Mouse (Mus musculus) ovary, postnatal 10 days (tissue): ENCODE measurements at regions not wholly inside any gene's neighbourhood (a gene's known extent, or its start where the extent isn't known, plus 50 kb on each side); places are given as distances from the start of the nearest gene placed in this dataset.

ENCODE experiments used
- DNase-seq: peaks from one replicate; pipeline ENCODE4 v3.0.0; 2022; ENCODE audit warnings: low spot score

DNA sequence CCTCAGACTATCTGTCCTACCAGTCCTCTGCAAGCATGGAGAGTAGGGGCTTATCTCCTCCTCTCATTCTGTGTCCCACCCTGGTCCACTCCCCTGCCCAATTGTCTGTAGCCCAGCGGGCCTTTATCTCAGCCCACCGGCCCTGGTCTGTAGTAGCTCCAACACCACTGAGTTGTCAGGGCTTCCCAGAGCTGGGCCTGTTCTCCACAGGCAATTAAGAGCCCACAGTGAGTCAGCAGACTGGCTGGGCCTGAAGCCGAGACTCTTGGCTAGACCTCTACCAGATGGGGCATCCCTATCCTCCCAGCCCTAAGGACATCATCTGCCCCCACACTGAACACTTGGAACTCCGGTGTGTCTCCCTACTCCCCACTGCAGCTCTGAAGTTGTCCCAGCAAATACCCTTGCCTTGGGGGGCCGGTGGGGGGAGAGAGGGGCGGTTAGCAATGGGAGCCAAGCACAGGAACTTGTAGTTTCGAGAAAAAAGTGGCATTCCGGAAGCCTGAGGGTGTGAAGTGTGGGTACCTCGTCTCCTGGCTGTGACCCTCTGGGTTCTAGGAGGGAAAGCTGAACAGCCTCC, 64.7 kb upstream of the Dlg1 start:
- no peak for DNase-seq

DNA sequence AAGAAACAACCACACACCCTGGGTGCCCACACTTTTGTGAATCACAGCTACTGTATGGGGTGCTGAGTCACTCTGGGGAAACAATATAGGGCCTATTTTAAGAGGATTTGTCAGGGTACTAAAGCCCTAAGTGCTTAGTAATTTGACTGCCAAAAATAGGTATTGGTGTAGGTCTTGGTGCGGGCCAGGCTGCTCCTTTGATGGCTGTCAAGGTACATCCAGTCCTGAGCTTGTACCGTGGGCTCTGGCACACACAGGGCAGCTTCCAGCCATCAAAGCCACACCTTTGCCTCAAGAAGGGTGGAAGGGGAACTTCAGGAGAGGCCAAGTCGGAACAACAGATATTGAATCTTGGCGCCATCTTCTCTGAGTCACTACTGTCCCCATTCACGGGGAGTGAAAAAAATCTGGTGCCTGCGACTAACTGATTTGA, 64.2 kb upstream of the Dlg1 start:
- no peak for DNase-seq

DNA sequence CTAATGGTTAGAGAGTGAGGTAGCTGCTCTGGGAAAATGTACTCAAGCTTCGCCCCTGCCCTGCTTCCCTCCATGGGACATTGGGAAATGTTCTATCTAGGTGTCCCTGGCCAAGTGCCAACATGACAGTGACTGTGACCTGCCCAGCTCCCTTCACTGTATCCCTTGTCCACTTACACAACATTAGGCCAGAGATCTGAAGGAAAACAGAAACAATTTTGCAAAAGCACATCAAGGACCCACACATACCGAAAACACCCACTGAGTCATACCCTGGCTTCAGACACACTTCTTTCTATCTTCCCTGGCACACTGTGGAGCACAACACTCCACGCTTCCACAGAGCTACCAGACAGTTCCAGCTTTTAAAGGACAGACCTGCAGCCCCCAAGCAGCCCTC, 62.0 kb upstream of the Dlg1 start:
- no peak for DNase-seq

DNA sequence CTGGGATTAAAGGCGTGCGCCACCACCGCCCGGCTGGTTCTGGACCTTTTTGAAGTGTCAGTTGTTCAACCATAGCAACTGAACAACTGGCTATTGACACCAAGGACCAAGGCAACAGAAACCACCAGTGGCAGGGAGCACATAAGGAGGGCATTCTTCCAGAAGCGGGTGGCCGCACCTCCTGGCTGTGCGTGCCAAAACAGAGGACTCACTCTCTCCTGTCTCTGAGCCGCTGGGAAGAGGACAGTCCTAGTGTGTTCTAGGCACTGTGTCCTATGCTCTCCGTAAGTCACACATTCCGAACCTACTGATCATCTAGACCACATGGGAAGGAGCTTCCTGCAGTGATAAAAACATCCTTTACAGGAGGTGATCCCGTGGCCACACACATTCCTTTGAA, 60.1 kb upstream of the Dlg1 start:
- DNase-seq = no peak

DNA sequence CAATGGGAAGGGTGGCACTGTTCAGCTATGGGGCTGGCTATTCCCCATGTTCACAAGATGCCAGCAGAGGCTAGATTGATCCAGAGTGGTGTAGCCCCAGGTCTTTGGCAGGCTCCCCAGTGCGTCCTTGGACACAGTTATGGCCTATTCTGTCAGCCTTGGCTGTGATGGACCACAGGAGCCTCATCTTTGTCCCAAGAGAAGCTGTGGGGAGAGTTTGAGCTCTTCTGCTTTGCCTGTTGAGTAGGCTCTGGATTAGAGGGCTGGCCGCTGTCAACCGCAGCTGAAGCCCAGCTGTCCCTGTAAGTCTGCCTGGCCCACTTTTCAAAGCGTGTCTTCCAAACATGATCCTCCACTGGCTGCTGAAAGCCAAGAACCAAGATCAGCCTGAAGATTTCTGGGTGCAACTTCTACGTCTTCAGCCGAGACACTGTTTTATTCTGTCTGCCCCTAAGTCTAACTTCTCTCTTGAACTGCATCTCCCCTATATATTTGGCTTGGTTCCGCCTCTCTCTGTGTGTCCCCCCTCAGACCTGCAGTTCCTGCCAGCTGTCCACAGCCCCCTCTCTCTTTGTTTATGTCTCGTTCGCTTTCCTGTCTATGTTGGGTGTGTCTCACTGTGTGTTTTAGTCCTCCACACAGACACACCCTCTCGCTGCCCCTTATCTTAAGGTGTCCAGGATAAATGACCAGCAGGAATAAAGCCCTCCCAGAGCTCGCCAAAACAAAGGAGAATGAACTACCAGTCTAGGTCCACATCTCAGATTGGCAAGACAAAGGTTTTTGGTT, 56.7 kb upstream of the Dlg1 start:
- DNase-seq = no peak

- DNase-seq = no peak
These were observed 54.3 kb upstream of the Dlg1 start for GRCm38 (mm10) chr16:31608964-31609363.

DNA sequence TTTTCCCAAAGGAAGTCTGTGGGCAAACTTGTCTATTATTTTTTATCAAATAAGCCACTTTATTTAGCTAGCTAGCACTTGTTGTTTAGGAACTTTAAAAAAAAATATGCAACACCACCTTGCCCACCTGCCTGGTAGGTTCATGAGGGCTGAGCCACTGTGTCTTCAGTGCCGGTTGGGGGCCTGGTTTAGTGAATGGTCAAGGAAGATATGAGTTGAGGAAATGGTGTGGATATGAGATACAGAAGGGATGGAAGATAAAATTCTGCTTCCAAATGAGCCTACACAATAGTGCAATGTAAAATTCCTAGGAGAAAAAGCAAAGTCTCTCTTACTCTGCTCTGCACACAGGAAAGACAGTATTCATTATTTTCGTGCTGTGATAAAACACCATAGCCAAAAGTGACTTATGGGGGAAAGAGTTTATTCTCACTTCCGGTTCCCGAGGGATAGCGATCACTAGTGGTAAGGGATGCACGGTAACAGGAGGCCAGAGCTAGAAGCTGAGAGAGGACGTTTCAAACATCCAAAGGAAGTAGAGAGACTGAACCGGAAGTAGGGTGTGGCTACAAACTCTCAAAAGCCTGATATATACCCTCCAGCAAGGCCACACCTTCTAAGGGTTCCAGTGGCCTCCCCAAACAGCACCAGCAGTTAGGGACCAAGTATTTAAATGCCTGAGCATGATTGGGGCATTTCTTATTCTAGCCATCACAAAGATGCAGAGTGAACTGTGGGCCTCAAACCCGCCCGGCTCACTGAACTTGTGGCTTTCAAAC, 53.7 kb upstream of the Dlg1 start:
- no peak for DNase-seq
